Mouse (Mus musculus) spleen, adult 2 months (tissue): ENCODE results near the gene AL732309.1. TPM values are rescaled to one million over a fixed set of nuclear protein-coding genes. Genes with fewer than 3 reads are reported as not detected.

Source experiments
- DNase-seq, 2 experiments: peaks; one replicate each; pipeline versions ENCODE4 v3.0.0 to v3.0.0-alpha.2; 2012 to 2021; ENCODE audit warnings: low spot score in 2 of 2, low read depth in 1 of 2
- H3K27ac ChIP-seq: fragments of 200-500 bp; 2 replicates; pipeline ENCODE4 v1.5.1; 2012; ENCODE audit warnings: low read length, inconsistent platforms; ENCODE audit not compliant: insufficient read depth
- H3K27me3 ChIP-seq: fragments of 200-500 bp; 2 replicates; pipeline ENCODE4 v1.6.1; 2012; ENCODE audit warnings: mild to moderate bottlenecking, moderate library complexity, low read length, inconsistent platforms; ENCODE audit not compliant: control insufficient read depth, insufficient read depth
- H3K36me3 ChIP-seq: fragments of 200-500 bp; 2 replicates; pipeline ENCODE4 v1.6.1; 2012; ENCODE audit warnings: mild to moderate bottlenecking, low read length, inconsistent platforms; ENCODE audit not compliant: control insufficient read depth, insufficient read depth
- H3K4me1 ChIP-seq: fragments of 200-500 bp; 2 replicates; pipeline ENCODE4 v1.6.1; 2011; ENCODE audit warnings: inconsistent platforms; ENCODE audit not compliant: control insufficient read depth, insufficient read depth, insufficient read length
- H3K4me3 ChIP-seq: fragments of 200-500 bp; 2 replicates; pipeline ENCODE4 v1.5.1; 2011; ENCODE audit warnings: mild to moderate bottlenecking, inconsistent platforms; ENCODE audit not compliant: insufficient read depth, insufficient read length; ENCODE audit errors: extremely low read depth
- CTCF ChIP-seq: fragments of 200-500 bp; IDR thresholded peaks from 2 replicates; pipeline ENCODE4 v1.5.1; 2011; ENCODE audit warnings: mild to moderate bottlenecking, inconsistent platforms; ENCODE audit not compliant: insufficient read depth, insufficient read length, insufficient replicate concordance; ENCODE audit errors: extremely low read depth
- POLR2A ChIP-seq: fragments of 200-500 bp; IDR thresholded peaks from 2 replicates; pipeline ENCODE4 v1.6.1; 2011; ENCODE audit warnings: low read depth, low read length, inconsistent platforms
- WGBS: fragments of 180-500 bp; shearing (Covaris S2); methylation state at CpG from one replicate; pipeline ENCODE4 v1.1.7; 2018; 5-methylcytosine and 5-hydroxymethylcytosine counted together
- polyA plus RNA-seq: library from polyadenylated mRNA; depleted of rRNA; stranded (reverse); fragments of >200 nt; gene quantifications from 2 replicates; pipeline ENCODE4 v1.2.3, GENCODE M21; 2012

The AL732309.1 gene
- polyA plus RNA-seq, 1 experiment: 21.0 TPM

DNA sequence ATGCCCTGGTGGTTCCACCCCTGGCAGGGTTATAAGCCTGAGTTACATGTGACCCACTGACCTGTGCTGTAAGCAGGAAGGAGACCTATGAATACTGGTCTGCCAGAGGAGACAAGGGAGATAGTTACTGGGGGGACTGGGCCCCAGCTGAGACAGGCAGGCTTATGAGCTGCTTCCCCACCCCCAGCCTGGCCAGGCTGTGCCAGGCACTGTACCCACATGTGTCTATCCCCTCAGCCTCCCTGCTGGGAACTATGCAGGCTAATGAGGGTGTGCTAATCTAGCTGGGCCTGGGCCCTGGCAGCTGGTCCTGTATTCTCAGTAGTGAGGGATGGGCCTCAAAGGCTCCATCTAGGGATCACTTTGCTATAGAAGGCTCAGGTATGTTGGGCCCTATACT lies 20.6 kb upstream of the AL732309.1 start:
- DNase-seq: no peak
- Histone ChIP-seq H3K36me3 (peaks cover 5% of the 10 kb centered on the region), H3K27ac (no peak overlapping the region), H3K4me3 (no peak overlapping the region), H3K27me3 (no peaks in the 10 kb centered on the region), H3K4me1 (peaks cover 20% of the 10 kb centered on the region)
- TF ChIP-seq CTCF (no peak), POLR2A (no peak)

GRCm38 (mm10) chr2:25266720-25267119 lies 20.1 kb upstream of the AL732309.1 start:
- H3K27me3 ChIP-seq: no peaks in the 10 kb centered on the region
- no peak for TF ChIP-seq POLR2A
- no peak for TF ChIP-seq CTCF
- WGBS: 61% methylated on average over 2 of the region's 2 CpGs
- H3K4me3 ChIP-seq: no peak overlapping the region
- H3K27ac ChIP-seq: no peak overlapping the region
- peaks cover 5% of the 10 kb centered on the region for H3K36me3 ChIP-seq
- DNase-seq: no peak
- peaks cover 20% of the 10 kb centered on the region for H3K4me1 ChIP-seq

DNA sequence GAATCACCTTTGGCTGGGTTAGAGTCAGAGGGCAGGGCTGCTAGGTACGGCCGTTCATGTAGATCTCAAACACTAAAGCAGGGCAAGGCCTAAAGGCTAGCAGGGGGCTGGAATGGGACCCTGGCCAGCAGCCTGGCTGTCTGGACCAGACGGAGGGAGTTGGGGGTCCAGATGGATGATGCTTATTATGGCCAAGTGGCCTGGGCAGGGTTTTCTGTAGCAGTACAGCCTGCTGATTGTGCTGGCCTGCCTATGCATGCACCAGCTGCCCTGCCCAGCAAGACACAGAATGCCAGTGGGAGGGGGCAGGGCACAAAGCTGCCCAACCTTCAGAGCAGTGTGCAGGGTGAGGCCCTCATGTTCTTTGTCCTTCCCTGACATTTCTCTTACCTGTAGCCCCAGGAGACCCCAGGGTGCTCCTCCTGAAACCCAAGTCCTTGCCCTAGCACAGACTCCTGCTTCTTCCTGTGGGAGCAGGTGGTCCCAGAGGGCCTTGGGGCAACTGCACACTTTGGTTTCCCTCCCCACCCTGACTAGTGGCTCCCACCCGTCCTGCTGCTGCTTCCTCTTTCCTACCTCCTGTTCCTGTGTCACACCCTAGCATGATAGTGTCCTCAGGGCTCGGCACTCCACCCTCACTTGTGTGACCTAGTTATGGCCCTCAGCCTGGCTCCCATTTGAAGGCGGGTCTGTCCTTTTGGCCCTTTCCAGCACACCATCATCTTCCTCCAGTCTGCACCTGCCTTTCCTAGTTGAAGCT lies 19.4 kb upstream of the AL732309.1 start:
- Histone ChIP-seq H3K4me3 (no peak overlapping the region), H3K4me1 (peaks cover 20% of the 10 kb centered on the region), H3K27me3 (no peaks in the 10 kb centered on the region), H3K27ac (0 out of 2 replicates have a peak overlapping the region, but pooled peaks have one; percentile 1), H3K36me3 (peaks cover 5% of the 10 kb centered on the region)
- no peak for DNase-seq
- 47% methylated on average over 6 of the region's 6 CpGs for WGBS
- TF ChIP-seq POLR2A: no peak
- no peak for TF ChIP-seq CTCF

DNA sequence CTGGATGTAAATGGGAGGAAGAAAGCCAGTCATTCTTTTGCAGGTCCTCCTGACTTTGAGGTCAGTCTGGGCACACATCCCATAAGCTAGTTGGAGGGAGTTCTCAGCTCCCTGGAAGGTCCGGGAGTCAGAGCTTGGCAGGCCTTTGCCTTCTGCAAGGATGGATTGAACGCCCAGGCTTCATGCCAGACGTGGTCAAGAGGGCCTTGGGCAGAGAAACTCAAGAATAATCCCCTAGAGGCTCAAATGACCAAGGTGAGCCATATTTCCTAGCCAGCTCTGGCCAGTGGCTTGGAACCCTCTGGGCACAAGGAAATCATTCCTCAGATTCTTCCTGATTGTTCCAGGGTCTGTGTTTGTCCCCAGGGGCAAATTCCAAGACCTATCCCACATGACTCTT lies 18.2 kb upstream of the AL732309.1 start:
- DNase-seq: no peak
- Histone ChIP-seq H3K4me1 (peaks cover 20% of the 10 kb centered on the region), H3K27ac (no peak overlapping the region), H3K4me3 (no peak overlapping the region), H3K27me3 (no peaks in the 10 kb centered on the region), H3K36me3 (peaks cover 3% of the 10 kb centered on the region)
- TF ChIP-seq POLR2A: no peak
- no peak for TF ChIP-seq CTCF
- 75% methylated on average over 3 of the region's 3 CpGs for WGBS

GRCm38 (mm10) chr2:25264286-25264660 lies 17.6 kb upstream of the AL732309.1 start:
- H3K27me3 ChIP-seq: no peaks in the 10 kb centered on the region
- H3K27ac ChIP-seq: no peak overlapping the region
- DNase-seq: no peak
- peaks cover 20% of the 10 kb centered on the region for H3K4me1 ChIP-seq
- TF ChIP-seq CTCF (no peak), POLR2A (no peak)
- no peaks in the 10 kb centered on the region; the same call in none of the 2 replicates for H3K36me3 ChIP-seq
- WGBS: 78% methylated on average over 5 of the region's 5 CpGs
- no peak overlapping the region for H3K4me3 ChIP-seq

GRCm38 (mm10) chr2:25263623-25264285 lies 17.1 kb upstream of the AL732309.1 start:
- Histone ChIP-seq H3K36me3 (no peaks in the 10 kb centered on the region; the same call in 1 of the 2 replicates), H3K27ac (no peak overlapping the region), H3K27me3 (no peaks in the 10 kb centered on the region), H3K4me3 (peak overlapping the region; percentile 71; the same call in 1 of the 2 replicates), H3K4me1 (peaks cover 20% of the 10 kb centered on the region)
- no peak for TF ChIP-seq CTCF
- no peak for TF ChIP-seq POLR2A
- DNase-seq: no peak
- WGBS: 52% methylated on average over 12 of the region's 12 CpGs
